Mouse (Mus musculus) cerebellum, adult 11-12 months (tissue): ENCODE data around the gene Pakap.

Experiments
- DNase-seq: peaks from one replicate; pipeline ENCODE4 v3.0.0; 2022

The Pakap gene

GRCm38 (mm10) chr4:57927464-57928205, 359.7 kb downstream of the Pakap start:
- DNase-seq: no peak

- DNase-seq: no peak
Observed at GRCm38 (mm10) chr4:57930559-57931170, 362.7 kb downstream of the Pakap start.

- no peak for DNase-seq
Observed at GRCm38 (mm10) chr4:57934181-57934580, 366.2 kb downstream of the Pakap start.

- DNase-seq: no peak
Observed at GRCm38 (mm10) chr4:57937292-57937691, 369.3 kb downstream of the Pakap start.

- DNase-seq: no peak
Observed at GRCm38 (mm10) chr4:57940631-57941030, 372.7 kb downstream of the Pakap start.

GRCm38 (mm10) chr4:57942892-57943291, 374.9 kb downstream of the Pakap start:
- no peak for DNase-seq
